Mouse (Mus musculus): ENCODE data around the gene Sycn.

DNA sequence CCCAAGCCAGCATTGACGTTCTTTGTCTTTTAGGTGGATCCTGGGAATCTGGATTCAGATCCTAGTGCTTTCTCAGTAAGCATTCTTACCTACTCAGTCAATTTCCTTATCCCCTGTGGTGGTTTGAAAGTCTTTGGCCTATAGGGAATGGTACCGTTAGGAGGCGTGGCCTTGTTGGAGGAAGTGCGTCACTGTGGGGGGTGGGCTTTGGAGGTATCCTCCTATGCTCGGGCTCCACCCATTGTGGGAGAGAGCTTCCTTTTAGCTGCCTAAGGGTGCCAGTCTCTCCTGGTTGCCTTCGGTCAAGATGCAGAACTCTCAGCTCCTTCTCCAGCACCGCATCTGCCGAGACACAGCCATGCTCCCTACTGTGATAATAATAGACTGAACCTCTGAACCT is 48.4 kb upstream of the Sycn start:
- TF ChIP-seq POLR2A (IDR thresholded peaks at IDR 0.05; ENCODE audit: extremely low read depth, insufficient read depth, low read length) (no peak), CTCF (IDR thresholded peaks at IDR 0.05; ENCODE audit: extremely low read depth, insufficient read depth, low read length) (no peak)

Data from cortical plate, adult 2 months (tissue).